Mouse (Mus musculus) heart, postnatal 10 days (tissue): ENCODE measurements around the gene Tmed6. TPM values are rescaled to one million over a fixed set of nuclear protein-coding genes. Genes with fewer than 3 reads are reported as not detected.
"Not testable (repeated sequence)": the region's sequence is repeated elsewhere in the genome, so short reads cannot be mapped to it uniquely, and the experiment has no call there.

Experiments used
- DNase-seq, 2 experiments: peaks; one replicate each; pipeline ENCODE4 v3.0.0; 2021
- intact Hi-C: fragments of 180-260 bp; cut with DNase I; formaldehyde crosslinking; loops from one replicate; pipeline ENCODE4 v1.15.1; 2025
- total RNA-seq, 2 experiments: library from RNA; stranded (reverse); gene quantifications; 2 replicates each; pipeline ENCODE4 v1.2.3; 2021

Tmed6 gene
- total RNA-seq, 2 experiments from 2014 or later: not detected

- intact Hi-C loops: no loop called here
Measured at GRCm38 (mm10) chr8:107076239-107076888, 10.9 kb upstream of the Tmed6 start.

GRCm38 (mm10) chr8:107074128-107074527, 8.7 kb upstream of the Tmed6 start:
- no peak for DNase-seq
- intact Hi-C loops: no loop called here

More at GRCm38 (mm10) chr8:107076239-107076888, 10.9 kb upstream of the Tmed6 start:
- DNase-seq: peak; percentile 37 to 46

GRCm38 (mm10) chr8:107073706-107074105, 8.3 kb upstream of the Tmed6 start:
- DNase-seq: no peak
- intact Hi-C loops: no loop called here

- intact Hi-C loops: no loop called here
- DNase-seq: no peak
Measured at GRCm38 (mm10) chr8:107062613-107063012, 2.8 kb downstream of the Tmed6 start.

GRCm38 (mm10) chr8:107056973-107057369, 8.5 kb downstream of the Tmed6 start:
- no peak for DNase-seq
- intact Hi-C loops: no loop called here

- intact Hi-C loops: no loop called here
Measured at GRCm38 (mm10) chr8:107056076-107056972, 9.1 kb downstream of the Tmed6 start, which contains the start of the genes Cog8 and Nip7. Gene Cog8 (minus strand): TSS chr8:107056689. Gene Nip7 (plus strand): TSS chr8:107056877.

GRCm38 (mm10) chr8:107052046-107052445, 13.4 kb downstream of the Tmed6 start:
- no peak for DNase-seq
- intact Hi-C loops: no loop called here

More at GRCm38 (mm10) chr8:107056076-107056972, 9.1 kb downstream of the Tmed6 start, which contains the start of the genes Cog8 and Nip7:
- peak; percentile 98 for DNase-seq

- intact Hi-C loops: loop anchor here (2.0 kb wide), 1 partner anchor 19 kb away; the partner anchor contains the start of gene Vps4a
- no peak for DNase-seq
Measured at GRCm38 (mm10) chr8:107049480-107049879, 16.0 kb downstream of the Tmed6 start.

GRCm38 (mm10) chr8:107048061-107048941, 17.1 kb downstream of the Tmed6 start, which contains the start of gene Pdf:
Gene Pdf (minus strand): TSS chr8:107048614.
- DNase-seq: peak; percentile 87
- intact Hi-C loops: loop anchor here (2.0 kb wide), 1 partner anchor 18 kb away; the partner anchor contains the start of gene Vps4a

GRCm38 (mm10) chr8:107046976-107047375, 18.5 kb downstream of the Tmed6 start:
- intact Hi-C loops: no loop called here
- peak; percentile 23 to 31 for DNase-seq

GRCm38 (mm10) chr8:107045478-107045877, 20.0 kb downstream of the Tmed6 start:
- no peak for DNase-seq
- intact Hi-C loops: no loop called here

- intact Hi-C loops: no loop called here
- DNase-seq: no peak
Measured at GRCm38 (mm10) chr8:107040632-107041031, 24.8 kb downstream of the Tmed6 start.

- peak in 1 of 2 experiments; percentile 31 for DNase-seq
- intact Hi-C loops: no loop called here
Measured at GRCm38 (mm10) chr8:107036626-107037025, 28.8 kb downstream of the Tmed6 start.

GRCm38 (mm10) chr8:107035641-107036040, 29.8 kb downstream of the Tmed6 start:
- no peak for DNase-seq
- intact Hi-C loops: no loop called here

GRCm38 (mm10) chr8:107033609-107034008, 31.8 kb downstream of the Tmed6 start:
- DNase-seq, intact Hi-C loops: not testable (repeated sequence)

GRCm38 (mm10) chr8:107031577-107032090, 33.8 kb downstream of the Tmed6 start:
- no peak for DNase-seq
- intact Hi-C loops: loop anchor here (2.0 kb wide), 1 partner anchor 17 kb away; the partner anchor contains the start of gene Pdf

GRCm38 (mm10) chr8:107030650-107031576, 34.5 kb downstream of the Tmed6 start, which contains the start of gene Vps4a:
Gene Vps4a (plus strand): TSS chr8:107031222.
- intact Hi-C loops: loop anchor here (2.0 kb wide), 1 partner anchor 18 kb away; the partner anchor contains the start of gene Pdf
- DNase-seq: peak; percentile 97 to 98

- intact Hi-C loops: loop anchor here (2.0 kb wide), 1 partner anchor 19 kb away; the partner anchor contains the start of gene Pdf
Measured at GRCm38 (mm10) chr8:107030058-107030457, 35.4 kb downstream of the Tmed6 start.

GRCm38 (mm10) chr8:107029310-107029709, 36.1 kb downstream of the Tmed6 start:
- intact Hi-C loops: no loop called here
- DNase-seq: no peak

More at GRCm38 (mm10) chr8:107030058-107030457, 35.4 kb downstream of the Tmed6 start:
- DNase-seq: no peak
